8 mouse cellular contexts compared by ENCODE assay signal in the genomic region with DNA sequence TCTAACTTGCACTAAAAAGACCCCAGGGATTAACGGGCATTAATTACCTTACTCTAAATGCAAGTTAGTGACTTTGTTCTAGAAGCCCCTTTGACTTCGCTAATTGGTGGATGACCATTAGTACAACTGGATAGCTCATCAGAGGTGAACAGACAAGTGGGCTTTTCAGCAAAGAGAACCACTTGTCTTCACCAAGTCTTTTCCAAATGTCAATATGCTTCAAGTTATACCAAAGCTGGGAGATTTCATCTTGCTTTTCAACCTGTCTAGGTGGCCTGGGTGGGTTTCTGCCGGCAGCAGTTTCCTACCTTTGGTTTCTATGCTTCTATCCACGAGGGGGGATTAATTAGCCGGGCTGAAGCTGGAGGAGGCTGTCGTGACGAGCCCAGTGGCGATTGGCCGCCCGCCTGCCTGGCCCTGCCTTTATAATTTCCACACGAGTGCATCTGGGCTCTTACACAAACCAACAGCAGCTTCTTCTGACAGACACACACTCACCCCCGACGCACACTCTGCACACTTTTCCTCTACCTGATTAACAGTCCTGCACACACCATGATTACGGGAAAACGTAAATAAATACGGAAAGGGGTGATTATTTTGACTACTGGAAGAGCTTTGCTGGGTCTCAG. TPM values are rescaled to one million over a fixed set of nuclear protein-coding genes. Genes with fewer than 3 reads are reported as not detected.
A peak's percentile ranks its signal among the peaks of the same experiment; 100 is the strongest.
DNase-seq lines count a peak whose midpoint lies in the region; ATAC-seq and TF ChIP-seq lines count a peak whose summit lies in the region.

A gene (plus strand): TSS at position 455 of the 632 bp plus-strand sequence.

- TF ChIP-seq CTCF in heart, adult 2 months (IDR thresholded peaks at IDR 0.05): no peak
- TF ChIP-seq CTCF in cerebellum, adult 2 months (IDR thresholded peaks at IDR 0.05; ENCODE audit: borderline replicate concordance, insufficient read depth, low read depth, low read length): no peak

- peaks cover 2% of the 10 kb centered on the region; the same call in 1 of the 2 replicates for H3K27me3 ChIP-seq in heart, adult 2 months (ENCODE audit: control insufficient read depth, insufficient read depth, low read length)
- no peaks in the 10 kb centered on the region for H3K27me3 ChIP-seq in cerebellum, adult 2 months (ENCODE audit: control insufficient read depth, insufficient read depth, low read length)

- no peaks in the 10 kb centered on the region; the same call in 1 of the 2 replicates for H3K4me1 ChIP-seq in heart, adult 2 months (ENCODE audit: control insufficient read depth, insufficient read depth, low read length)
- H3K4me1 ChIP-seq in cerebellum, adult 2 months (ENCODE audit: control insufficient read depth, insufficient read depth, low read length): peaks cover 2% of the 10 kb centered on the region; the same call in 1 of the 2 replicates

- no peak for ATAC-seq in inflammation-experienced regulatory T-cells, adult 6 months

- no peak within 1 kb of the TSS for H3K27ac ChIP-seq in heart, adult 2 months
- peak within 1 kb of the TSS; percentile 98 for H3K27ac ChIP-seq in cerebellum, adult 2 months (ENCODE audit: insufficient read depth, low read length)
- no peak within 1 kb of the TSS for H3K27ac ChIP-seq in macrophage

- H3K4me3 ChIP-seq in heart, adult 2 months: peak within 1 kb of the TSS; percentile 34
- H3K4me3 ChIP-seq in cerebellum, adult 2 months (replicated peaks; ENCODE audit: insufficient read depth, low read depth, low read length): peak within 1 kb of the TSS; percentile 95
- H3K4me3 ChIP-seq in macrophage (ENCODE audit: inconsistent target): peak within 1 kb of the TSS; percentile 43

- peak; percentile 17 to 31 for DNase-seq in heart, adult 2 months
- DNase-seq in heart, adult 8-10 months (ENCODE audit: low spot score): no peak
- peak; percentile 96 to 97 for DNase-seq in cerebellum, adult 2 months
- DNase-seq in gastrocnemius, adult 18-20 months (ENCODE audit: low spot score): peak; percentile 86
- peak; percentile 46 for DNase-seq in induced T-regulatory cell, adult 2 months (ENCODE audit: low read depth)
- DNase-seq in left cerebral cortex, adult 9 months (ENCODE audit: low spot score in 2 of 2): no peak

- peak within 1 kb of the TSS; percentile 19; the same call in 1 of the 2 replicates for H3K9ac ChIP-seq in heart, adult 2 months (ENCODE audit: low read depth, low read length)

- intact Hi-C loops in heart, adult 2 months (cut with DNase I): loop anchor here (10.0 kb wide), 2 partner anchors 257 to 407 kb away; no protein-coding TSS in a partner anchor

- H3K79me2 ChIP-seq in heart, adult 2 months (replicated peaks; ENCODE audit: control insufficient read depth, insufficient read depth, low read length): no peaks in the 10 kb centered on the region
- no peaks in the 10 kb centered on the region for H3K79me2 ChIP-seq in macrophage (ENCODE audit: inconsistent target)

- TF ChIP-seq EP300 in heart, adult 2 months (IDR thresholded peaks at IDR 0.05; ENCODE audit: insufficient read depth, low read depth, low read length): no peak

- TF ChIP-seq POLR2A in heart, adult 2 months (IDR thresholded peaks at IDR 0.05; ENCODE audit: insufficient read depth, low read depth, low read length): no peak
- TF ChIP-seq POLR2A in cerebellum, adult 2 months (IDR thresholded peaks at IDR 0.05; ENCODE audit: borderline replicate concordance, insufficient read depth, low read length): peak; percentile 99

- H3K36me3 ChIP-seq in heart, adult 2 months (ENCODE audit: control insufficient read depth, insufficient read depth, low read length): no peaks in the 10 kb centered on the region
- no peaks in the 10 kb centered on the region for H3K36me3 ChIP-seq in macrophage (ENCODE audit: inconsistent target)

- 67% methylated on average over 16 of the region's 16 CpGs for WGBS in heart, adult 2 months
- WGBS in cerebellum, adult 2 months: 10% methylated on average over 16 of the region's 16 CpGs
- 16% methylated on average over 16 of the region's 16 CpGs for WGBS in macrophage (ENCODE audit: missing documents)

RNA-seq across cellular contexts. Expression of the gene that starts here (rescaled TPM):
- total RNA-seq in heart, adult 2 months (2021): under 1 TPM; 0.09 to 0.13 TPM
- 0.09 and 0.16 TPM in 2 replicates for polyA plus RNA-seq in heart, adult 2 months (2012; rRNA removed)
- total RNA-seq in heart, adult 8-10 months (2022): under 1 TPM in 1 of 4 experiments, not detected in 3; 0.12 TPM
- 45.4 and 50.6 TPM in 2 replicates for polyA plus RNA-seq in cerebellum, adult 2 months (2012; rRNA removed)
- total RNA-seq in gastrocnemius, adult 18-20 months (2021): 1 to 10 TPM in 1 of 2 experiments, under 1 TPM in 1; 0.96 to 1.7 TPM
- under 1 TPM in 1 of 26 experiments, not detected in 25; 0.85 TPM for total RNA-seq in macrophage (2018; cell fraction: chromatin; rRNA removed)
- not detected for total RNA-seq in macrophage (2018; cell fraction: cytosol; rRNA removed)
- not detected for total RNA-seq in macrophage (2018; cell fraction: nucleus; rRNA removed)
- not detected in 3 replicates for polyA plus RNA-seq in macrophage (2018)
- not detected for polyA plus RNA-seq in inflammation-experienced regulatory T-cells, adult 6 months (2017; shearing (Covaris generic))

Comparison
In these comparisons a context has a peak if more than half of its experiments do, and no peak if none do; other contexts are left out.
1. RNA of the gene that starts here (polyA plus RNA-seq): 45.4 to 50.6 TPM in cerebellum, adult 2 months; 0.09 to 0.16 TPM in heart, adult 2 months, not detected in macrophage and not detected in inflammation-experienced regulatory T-cells, adult 6 months; every median in the first group is over 10 times any median in the second.
2. Peak in DNase-seq, H3K4me3 ChIP-seq and H3K9ac ChIP-seq in heart, adult 2 months; RNA of the gene not detected or under 1 TPM.
3. DNase-seq: peak in cerebellum, adult 2 months (2 of 2), gastrocnemius, adult 18-20 months (single experiment) and induced T-regulatory cell, adult 2 months (single experiment); none in heart, adult 8-10 months (single experiment) and left cerebral cortex, adult 9 months (0 of 2).
4. H3K4me3 ChIP-seq: peak in every context shown above with its lines; median percentile 95 in cerebellum, adult 2 months; 43 in macrophage; 34 in heart, adult 2 months.